Mouse (Mus musculus) cerebellum, adult 2 months (tissue): ENCODE results near the gene Zfp94. TPM values are rescaled to one million over a fixed set of nuclear protein-coding genes. Genes with fewer than 3 reads are reported as not detected.

Source experiments
- DNase-seq, 2 experiments: peaks; one replicate each; pipeline ENCODE4 v3.0.0; 2021
- H3K27ac ChIP-seq: fragments of 200-500 bp; 2 replicates; pipeline ENCODE4 v1.5.1; 2012; ENCODE audit warnings: low read length, control low read depth, inconsistent platforms; ENCODE audit not compliant: insufficient read depth
- H3K27me3 ChIP-seq: fragments of 200-500 bp; 2 replicates; pipeline ENCODE4 v1.6.1; 2012; ENCODE audit warnings: inconsistent platforms, mild to moderate bottlenecking, low read length, moderate library complexity; ENCODE audit not compliant: control insufficient read depth, insufficient read depth
- H3K4me1 ChIP-seq: fragments of 200-500 bp; 2 replicates; pipeline ENCODE4 v1.6.1; 2011; ENCODE audit warnings: low read length; ENCODE audit not compliant: control insufficient read depth, insufficient read depth
- H3K4me3 ChIP-seq: fragments of 200-500 bp; replicated peaks from 2 replicates; pipeline ENCODE3; 2011; ENCODE audit warnings: mild to moderate bottlenecking, low read depth, low read length, control low read depth; ENCODE audit not compliant: insufficient read depth
- CTCF ChIP-seq: fragments of 200-500 bp; IDR thresholded peaks from 2 replicates; pipeline ENCODE4 v1.5.1; 2011; ENCODE audit warnings: low read depth, mild to moderate bottlenecking, control low read depth, low read length, moderate library complexity, borderline replicate concordance; ENCODE audit not compliant: insufficient read depth
- POLR2A ChIP-seq: fragments of 200-500 bp; IDR thresholded peaks from 2 replicates; pipeline ENCODE4 v1.6.1; 2011; ENCODE audit warnings: low read length, control low read depth, borderline replicate concordance; ENCODE audit not compliant: insufficient read depth
- WGBS: fragments of 180-500 bp; shearing (Covaris S2); methylation state at CpG from one replicate; pipeline ENCODE4 v1.1.7; 2018; 5-methylcytosine and 5-hydroxymethylcytosine counted together
- polyA plus RNA-seq: library from polyadenylated mRNA; depleted of rRNA; stranded (reverse); fragments of >200 nt; gene quantifications from 2 replicates; pipeline ENCODE4 v1.2.3, GENCODE M21; 2012

The Zfp94 gene
- polyA plus RNA-seq, 1 experiment, result 18.3 TPM

DNA sequence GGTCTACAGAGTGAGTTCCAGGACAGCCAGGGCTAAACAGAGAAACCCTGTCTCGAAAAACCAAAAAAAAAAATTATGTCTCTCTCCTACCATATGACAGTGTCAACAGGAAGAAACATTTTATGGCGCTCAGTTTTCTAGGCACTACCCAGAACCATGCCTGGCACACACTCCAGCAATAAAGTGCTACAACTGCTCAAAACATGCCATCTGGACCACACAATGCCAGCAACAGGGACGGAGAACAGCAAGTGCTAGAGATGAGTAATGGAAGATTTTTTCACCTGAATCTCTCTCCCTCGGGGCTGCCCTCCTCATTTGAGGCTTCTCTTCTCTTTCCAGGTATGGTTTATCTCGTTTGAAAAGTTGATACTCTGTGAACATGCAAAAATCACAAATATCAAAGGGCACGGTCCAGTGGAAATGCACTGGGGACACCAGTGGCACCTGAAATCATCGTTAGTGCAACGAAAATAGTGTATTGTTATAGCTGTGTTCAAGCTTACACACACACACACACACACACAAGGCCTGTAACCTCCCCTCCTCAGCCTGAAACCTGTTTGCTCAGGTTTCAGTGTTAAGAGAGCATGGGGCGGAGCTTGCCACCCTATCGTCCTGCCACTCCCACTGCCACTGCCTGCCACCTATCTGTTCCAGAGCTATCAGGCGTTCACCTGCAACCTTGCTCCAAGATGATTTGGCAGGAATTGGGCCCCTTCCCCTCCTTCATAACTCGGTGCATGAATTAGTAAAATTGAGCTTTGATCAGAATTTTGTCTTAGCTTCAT lies 23.2 kb downstream of the Zfp94 start:
- no peak for TF ChIP-seq CTCF
- TF ChIP-seq POLR2A, result no peak
- Histone ChIP-seq H3K27ac (no peak overlapping the region), H3K4me1 (peaks cover 5% of the 10 kb centered on the region), H3K27me3 (no peaks in the 10 kb centered on the region), H3K4me3 (no peak overlapping the region)
- no peak for DNase-seq
- WGBS, result 77% methylated on average over 12 of the region's 12 CpGs

DNA sequence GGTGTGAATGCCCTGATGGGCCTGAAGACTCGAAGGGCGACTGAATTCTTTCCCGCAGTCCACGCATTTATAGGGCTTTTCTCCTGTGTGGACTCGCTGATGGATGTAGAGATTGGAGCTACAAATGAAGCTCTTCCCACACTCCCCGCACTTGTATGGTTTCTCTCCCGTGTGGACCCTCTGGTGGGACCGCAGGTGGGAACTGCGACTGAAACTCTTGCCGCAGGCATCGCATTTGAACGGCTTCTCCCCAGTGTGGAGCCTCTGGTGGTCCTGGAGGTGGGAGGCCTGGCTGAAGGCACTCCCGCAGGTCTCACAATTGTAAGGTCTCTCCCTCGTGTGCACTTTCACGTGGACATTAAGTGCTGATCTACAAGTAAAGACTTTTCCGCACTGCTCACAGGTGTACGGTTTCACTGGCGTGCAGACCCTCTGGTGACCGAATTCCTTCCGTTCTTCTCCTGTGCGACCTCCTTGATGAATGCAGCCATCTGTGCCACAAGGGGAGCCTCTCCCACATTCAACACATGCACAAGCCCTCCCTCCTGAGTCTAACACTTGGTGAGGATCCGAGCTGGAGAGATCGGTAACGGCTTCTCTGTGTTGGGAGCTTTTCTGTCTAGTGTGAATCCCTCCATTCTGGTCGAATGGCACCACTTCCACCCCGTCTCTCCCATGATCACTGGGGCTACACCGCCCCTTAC lies 24.9 kb downstream of the Zfp94 start:
- TF ChIP-seq CTCF (no peak), POLR2A (no peak)
- Histone ChIP-seq H3K27ac (no peak overlapping the region), H3K4me1 (peaks cover 5% of the 10 kb centered on the region), H3K27me3 (no peaks in the 10 kb centered on the region), H3K4me3 (no peak overlapping the region)
- WGBS, result 89% methylated on average over 27 of the region's 27 CpGs
- DNase-seq, result no peak

DNA sequence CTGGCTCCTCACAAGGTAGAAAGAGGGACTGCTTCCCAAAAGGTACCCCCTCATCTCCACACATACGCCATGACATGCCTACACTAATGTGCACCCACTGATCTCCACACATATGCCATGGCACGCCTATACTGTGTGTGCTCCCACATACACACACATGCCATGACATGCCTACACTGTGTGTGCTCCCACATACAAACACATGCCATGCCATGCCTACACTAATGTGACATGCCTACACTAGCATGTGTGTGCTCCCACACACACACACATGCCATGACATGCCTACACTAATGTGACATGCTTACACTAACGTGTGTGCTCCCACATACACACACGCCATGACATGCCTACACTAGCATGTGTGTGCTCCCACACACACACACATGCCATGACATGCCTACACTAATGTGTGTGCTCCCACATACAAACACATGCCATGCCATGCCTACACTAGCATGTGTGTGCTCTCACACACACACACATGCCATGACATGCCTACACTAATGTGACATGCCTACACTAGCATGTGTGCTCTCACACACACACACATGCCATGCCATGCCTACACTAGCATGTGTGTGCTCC lies 26.3 kb downstream of the Zfp94 start:
- Histone ChIP-seq H3K27ac (no peak overlapping the region), H3K4me3 (no peak overlapping the region), H3K4me1 (peaks cover 5% of the 10 kb centered on the region), H3K27me3 (no peaks in the 10 kb centered on the region)
- TF ChIP-seq POLR2A, result no peak
- no peak for TF ChIP-seq CTCF
- DNase-seq, result no peak
- 97% methylated on average over 4 of the region's 4 CpGs for WGBS

DNA sequence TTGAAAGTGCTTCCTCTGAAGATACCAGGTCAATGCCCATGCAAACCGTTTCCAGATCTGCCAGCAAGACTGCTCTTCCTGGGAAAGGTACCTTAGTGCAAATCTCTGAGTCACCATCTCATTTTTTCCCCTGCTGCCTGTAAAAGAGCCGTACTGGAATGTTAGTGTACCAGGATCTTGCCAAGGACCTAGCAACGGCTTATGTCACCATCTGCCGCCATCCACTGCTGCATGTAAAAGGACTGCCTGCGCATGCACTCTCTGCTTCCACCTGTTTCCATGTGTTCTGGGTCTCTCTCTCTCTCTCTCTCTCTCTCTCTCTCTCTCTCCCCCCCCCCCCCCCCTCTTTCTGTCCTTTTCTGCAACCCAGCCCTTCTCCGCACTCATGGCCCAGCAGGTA lies 28.0 kb downstream of the Zfp94 start:
- peak in 1 of 2 experiments; percentile 49 for DNase-seq
- H3K27ac ChIP-seq, result no peak overlapping the region
- no peak overlapping the region for H3K4me3 ChIP-seq
- H3K27me3 ChIP-seq, result no peaks in the 10 kb centered on the region
- 51% methylated on average over 6 of the region's 6 CpGs for WGBS
- TF ChIP-seq POLR2A (no peak), CTCF (no peak)
- peaks cover 5% of the 10 kb centered on the region for H3K4me1 ChIP-seq

DNA sequence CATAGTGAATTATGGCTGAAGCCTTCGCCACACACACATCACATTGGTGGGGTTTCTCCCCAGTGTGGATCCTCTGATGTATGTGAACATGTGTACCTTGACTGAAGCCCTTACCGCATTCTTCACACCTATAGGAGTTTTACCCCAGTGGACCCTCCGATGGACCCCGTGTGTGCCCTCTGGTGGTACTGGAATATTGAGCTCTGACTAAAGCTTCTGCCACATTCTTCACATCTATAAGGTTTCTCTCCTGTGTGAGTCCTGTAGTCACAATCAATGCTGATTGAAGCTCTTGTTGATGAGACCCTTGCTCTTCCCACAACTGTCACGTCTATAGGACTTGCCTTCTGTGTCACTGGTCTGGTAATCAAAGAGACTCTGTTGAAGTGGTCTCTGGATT lies 28.8 kb downstream of the Zfp94 start:
- TF ChIP-seq CTCF, result no peak
- no peak for TF ChIP-seq POLR2A
- Histone ChIP-seq H3K27ac (no peak overlapping the region), H3K4me1 (peaks cover 5% of the 10 kb centered on the region), H3K4me3 (no peak overlapping the region), H3K27me3 (no peaks in the 10 kb centered on the region)
- WGBS, result 87% methylated on average over 5 of the region's 5 CpGs
- DNase-seq, result no peak

DNA sequence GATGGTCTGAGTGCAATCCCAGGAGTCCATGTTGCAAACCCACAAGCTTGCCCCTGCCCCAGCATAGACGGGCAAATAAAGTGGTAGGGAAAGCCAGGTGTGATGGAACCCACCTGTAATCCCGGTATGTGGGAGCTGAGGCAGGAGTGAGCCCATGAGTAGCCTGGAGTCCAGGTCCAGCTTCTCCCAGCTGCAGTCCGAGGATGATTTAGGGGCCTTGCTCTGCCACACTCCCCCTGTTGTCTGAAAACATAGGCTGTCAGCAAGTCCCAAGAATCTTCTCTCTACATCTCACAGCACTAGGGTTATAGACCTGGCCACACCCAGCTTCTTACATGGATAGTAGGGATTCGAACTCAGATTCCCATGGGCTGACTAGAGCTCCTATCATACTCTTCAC lies 29.6 kb downstream of the Zfp94 start:
- H3K4me3 ChIP-seq, result no peak overlapping the region

DNA sequence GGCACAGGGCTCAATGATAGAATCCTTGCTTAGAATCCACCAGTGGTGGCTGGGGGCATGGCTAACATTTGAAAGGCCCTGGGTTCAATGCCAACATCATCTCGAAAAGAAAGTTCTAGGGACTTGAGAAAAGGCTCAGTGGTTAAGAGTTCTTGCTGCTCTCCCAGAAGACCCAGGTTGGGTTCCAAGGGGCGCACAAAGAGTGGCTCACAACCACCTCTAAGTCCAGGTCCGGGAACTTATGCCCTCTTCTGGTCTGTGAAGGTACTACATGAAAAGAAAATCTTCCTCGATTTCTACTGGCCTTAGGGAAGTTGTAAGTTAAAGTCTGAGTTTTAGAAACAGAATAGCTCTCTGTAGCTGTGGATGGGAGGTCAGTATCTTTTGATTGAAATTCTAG lies 30.4 kb downstream of the Zfp94 start:
- no peak overlapping the region for H3K4me3 ChIP-seq
- H3K27me3 ChIP-seq, result no peaks in the 10 kb centered on the region
- peaks cover 5% of the 10 kb centered on the region for H3K4me1 ChIP-seq
- no peak overlapping the region for H3K27ac ChIP-seq
- no peak for DNase-seq
- WGBS, result 52% methylated on average over 4 of the region's 4 CpGs
- TF ChIP-seq POLR2A, result no peak
- 0 out of 2 replicates have a peak, but pooled peaks have one; percentile 11 for TF ChIP-seq CTCF

More for the DNA sequence above, 29.6 kb downstream of the Zfp94 start:
- TF ChIP-seq POLR2A, result no peak
- TF ChIP-seq CTCF, result no peak
- WGBS, result 76% methylated on average over 4 of the region's 4 CpGs
- Histone ChIP-seq H3K27me3 (no peaks in the 10 kb centered on the region), H3K27ac (no peak overlapping the region), H3K4me1 (peaks cover 5% of the 10 kb centered on the region)
- no peak for DNase-seq

DNA sequence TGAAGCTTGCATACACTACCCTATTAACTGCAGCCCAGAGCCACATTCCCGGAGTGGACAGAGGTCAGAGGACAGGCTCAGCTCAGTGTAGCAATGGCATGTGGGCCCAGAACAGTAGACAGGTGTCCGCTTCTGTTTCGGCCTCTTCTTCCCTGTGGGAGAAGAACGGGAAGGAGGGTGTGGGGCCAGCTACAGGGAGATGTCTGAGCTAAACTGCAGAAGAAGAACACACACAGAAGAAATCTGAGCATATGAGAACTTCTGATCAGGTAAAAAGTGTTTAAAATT lies 35.7 kb downstream of the Zfp94 start:
- Histone ChIP-seq H3K4me1 (no peaks in the 10 kb centered on the region), H3K27ac (no peak overlapping the region), H3K27me3 (no peaks in the 10 kb centered on the region; the same call in 1 of the 2 replicates), H3K4me3 (no peak overlapping the region)
- no peak for TF ChIP-seq CTCF
- TF ChIP-seq POLR2A, result no peak
- DNase-seq, result no peak
- WGBS, result 58% methylated on average over 4 of the region's 4 CpGs
